Mouse (Mus musculus): ENCODE data around the gene Fbxl2. TPM values are rescaled to one million over a fixed set of nuclear protein-coding genes. Genes with fewer than 3 reads are reported as not detected.
A peak's percentile ranks its signal among the peaks of the same experiment; 100 is the strongest.

Fbxl2 gene
- total and polyA plus RNA-seq, 2 experiments from 2014 or later = 35.7 to 43.4 TPM

DNA sequence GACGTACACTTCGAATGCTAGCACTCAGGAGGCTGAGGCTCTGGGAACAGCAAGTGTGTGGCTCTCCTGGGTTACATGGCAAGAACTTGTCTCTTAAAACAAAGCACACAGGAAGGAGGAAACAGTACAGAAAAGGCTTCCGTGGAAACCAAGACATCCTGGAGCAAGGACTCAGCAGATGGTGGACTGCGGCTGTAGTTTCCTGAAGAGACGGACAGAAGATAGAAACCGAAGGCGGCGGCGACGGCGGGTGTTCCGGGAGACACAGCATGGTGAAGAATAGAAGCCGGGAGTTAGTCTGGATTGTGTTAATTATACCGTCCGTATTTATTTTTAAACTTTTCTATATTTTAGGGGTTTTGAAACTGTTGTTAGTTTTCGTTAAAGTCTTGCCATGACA is 4.8 kb upstream of the Fbxl2 start:
- no peak for ATAC-seq (ENCODE audit: low FRiP score)
- DNase-seq (ENCODE audit: low spot score) = no peak
- Histone ChIP-seq H3K4me1 (ENCODE audit: insufficient read depth, low read length) (no peaks in the 10 kb centered on the region), H3K4me3 (ENCODE audit: low read depth, low read length) (no peak overlapping the region), H3K36me3 (ENCODE audit: insufficient read depth, low read length) (no peaks in the 10 kb centered on the region), H3K9me3 (ENCODE audit: low read length) (no peaks in the 10 kb centered on the region), H3K27me3 (ENCODE audit: insufficient read depth, low read length) (0 out of 2 replicates have a peak, but pooled peaks cover 4% of the 10 kb centered on the region), H3K9ac (replicated peaks; ENCODE audit: low read length, poor library complexity, severe bottlenecking) (no peak overlapping the region), H3K27ac (ENCODE audit: low read depth, low read length) (no peak overlapping the region), H3K4me2 (ENCODE audit: low read depth, low read length, poor library complexity, severe bottlenecking) (no peak overlapping the region)
- no peak for TF ChIP-seq CTCF (IDR thresholded peaks at IDR 0.05)
- WGBS = 94% methylated on average over 16 of the region's 16 CpGs

DNA sequence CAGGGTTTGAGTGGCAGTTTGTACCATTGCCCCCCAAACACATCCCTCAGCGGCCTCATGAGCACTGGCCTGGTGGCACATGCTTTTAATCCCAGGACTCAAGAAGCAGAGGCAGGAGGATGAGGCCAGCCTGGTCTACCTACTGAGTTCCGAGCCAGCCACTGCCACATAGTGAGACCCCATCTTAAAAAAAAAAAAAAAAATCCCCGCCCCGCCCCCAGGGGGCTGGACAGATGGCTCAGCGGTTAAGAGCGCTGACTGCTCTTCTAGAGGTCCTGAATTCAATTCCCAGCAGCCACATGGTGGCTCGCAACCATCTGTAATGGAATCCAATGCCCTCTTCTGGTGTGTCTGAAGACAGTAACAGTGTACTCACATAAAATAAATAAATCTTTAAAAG is 4.1 kb upstream of the Fbxl2 start:
- 92% methylated on average over 7 of the region's 7 CpGs for WGBS
- H3K4me2 ChIP-seq (ENCODE audit: low read depth, low read length, poor library complexity, severe bottlenecking) = no peak overlapping the region
- DNase-seq (ENCODE audit: low spot score) = no peak
- 0 out of 2 replicates have a peak, but pooled peaks cover under 1% of the 10 kb centered on the region for H3K27me3 ChIP-seq (ENCODE audit: insufficient read depth, low read length)
- H3K4me1 ChIP-seq (ENCODE audit: insufficient read depth, low read length) = no peaks in the 10 kb centered on the region
- no peak overlapping the region for H3K9ac ChIP-seq (replicated peaks; ENCODE audit: low read length, poor library complexity, severe bottlenecking)
- ATAC-seq (ENCODE audit: low FRiP score) = no peak
- no peak for TF ChIP-seq CTCF (IDR thresholded peaks at IDR 0.05)
- no peaks in the 10 kb centered on the region for H3K36me3 ChIP-seq (ENCODE audit: insufficient read depth, low read length)
- no peaks in the 10 kb centered on the region for H3K9me3 ChIP-seq (ENCODE audit: low read length)
- no peak overlapping the region for H3K27ac ChIP-seq (ENCODE audit: low read depth, low read length)
- H3K4me3 ChIP-seq (ENCODE audit: low read depth, low read length) = no peak overlapping the region

DNA sequence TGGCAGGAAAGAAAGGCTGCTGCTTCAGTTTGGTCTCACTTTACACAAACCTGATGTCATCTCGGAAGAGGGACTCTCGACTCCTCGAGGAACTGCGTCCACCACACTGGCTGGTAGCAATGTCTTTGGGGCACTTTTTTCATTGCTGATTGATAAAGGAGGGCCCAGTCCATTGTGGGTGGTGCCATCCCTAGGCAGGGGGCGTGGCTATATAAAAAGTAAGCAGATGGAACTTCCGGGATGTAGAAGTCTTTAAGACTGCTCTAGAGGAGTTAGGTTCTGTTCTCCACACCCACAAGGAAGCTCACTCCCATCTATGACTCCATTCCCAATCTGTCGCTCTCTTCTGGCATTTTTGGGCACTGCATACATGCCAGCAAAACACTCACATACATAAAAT is 685 bp upstream of the Fbxl2 start:
- Histone ChIP-seq H3K27me3 (ENCODE audit: insufficient read depth, low read length) (no peaks in the 10 kb centered on the region), H3K9ac (replicated peaks; ENCODE audit: low read length, poor library complexity, severe bottlenecking) (no peak overlapping the region), H3K27ac (ENCODE audit: low read depth, low read length) (no peak overlapping the region), H3K4me2 (ENCODE audit: low read depth, low read length, poor library complexity, severe bottlenecking) (no peak overlapping the region), H3K9me3 (ENCODE audit: low read length) (no peaks in the 10 kb centered on the region), H3K4me3 (ENCODE audit: low read depth, low read length) (no peak overlapping the region), H3K36me3 (ENCODE audit: insufficient read depth, low read length) (no peaks in the 10 kb centered on the region), H3K4me1 (ENCODE audit: insufficient read depth, low read length) (no peaks in the 10 kb centered on the region)
- WGBS = 90% methylated on average over 7 of the region's 7 CpGs
- DNase-seq (ENCODE audit: low spot score) (no peak), ATAC-seq (ENCODE audit: low FRiP score) (no peak)
- no peak for TF ChIP-seq CTCF (IDR thresholded peaks at IDR 0.05)

DNA sequence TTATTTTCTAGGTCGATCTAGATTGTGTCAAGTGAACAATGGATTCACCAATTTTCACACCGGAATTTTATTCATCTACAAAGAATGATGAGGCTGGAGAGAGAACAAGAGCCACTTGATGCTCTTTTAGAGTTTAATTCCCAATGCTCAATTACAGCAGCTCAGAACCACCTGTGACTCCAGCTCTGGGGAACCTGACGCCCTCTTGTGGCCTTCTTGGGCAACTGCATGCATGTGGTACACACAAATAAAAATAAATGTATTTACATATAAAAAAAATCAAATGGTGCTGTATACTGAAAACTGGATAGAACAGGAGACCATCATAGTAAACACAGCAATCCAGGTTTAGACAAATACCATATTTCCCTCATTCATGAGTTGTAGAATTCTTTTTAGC is 1.5 kb downstream of the Fbxl2 start:
- peak; percentile 62 for TF ChIP-seq CTCF (IDR thresholded peaks at IDR 0.05)
- ATAC-seq (ENCODE audit: low FRiP score) (no peak), DNase-seq (ENCODE audit: low spot score) (no peak)
- WGBS = 51% methylated on average over 3 of the region's 3 CpGs
- H3K9ac ChIP-seq (replicated peaks; ENCODE audit: low read length, poor library complexity, severe bottlenecking) = no peak overlapping the region
- H3K4me1 ChIP-seq (ENCODE audit: insufficient read depth, low read length) = no peaks in the 10 kb centered on the region
- H3K27ac ChIP-seq (ENCODE audit: low read depth, low read length) = no peak overlapping the region
- H3K4me2 ChIP-seq (ENCODE audit: low read depth, low read length, poor library complexity, severe bottlenecking) = no peak overlapping the region
- H3K4me3 ChIP-seq (ENCODE audit: low read depth, low read length) = no peak overlapping the region
- H3K27me3 ChIP-seq (ENCODE audit: insufficient read depth, low read length) = no peaks in the 10 kb centered on the region
- no peaks in the 10 kb centered on the region for H3K9me3 ChIP-seq (ENCODE audit: low read length)
- no peaks in the 10 kb centered on the region for H3K36me3 ChIP-seq (ENCODE audit: insufficient read depth, low read length)

DNA sequence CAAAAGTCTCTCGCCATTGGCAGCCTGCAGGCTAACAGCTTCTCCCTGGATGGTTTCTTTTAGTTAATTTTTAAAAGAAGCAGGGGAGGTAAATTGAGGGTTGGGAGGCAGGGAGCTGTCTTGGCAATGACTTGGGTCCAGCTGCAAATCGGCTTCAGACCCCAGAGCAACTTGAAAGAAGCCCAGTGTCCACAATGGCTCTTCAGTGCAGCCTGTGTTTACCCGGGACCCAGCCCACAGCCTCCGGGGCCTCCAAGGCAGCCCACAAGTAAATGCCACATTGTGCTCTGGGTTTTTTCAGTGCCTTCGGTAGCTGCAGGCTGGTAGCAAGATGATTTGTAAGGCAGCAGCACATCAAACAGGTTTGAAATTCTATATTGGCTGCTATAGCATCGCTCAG is 3.5 kb downstream of the Fbxl2 start:
- DNase-seq (ENCODE audit: low spot score) (peak; percentile 51), ATAC-seq (ENCODE audit: low FRiP score) (no peak)
- no peaks in the 10 kb centered on the region for H3K9me3 ChIP-seq (ENCODE audit: low read length)
- H3K4me3 ChIP-seq (ENCODE audit: low read depth, low read length) = no peak overlapping the region
- H3K27ac ChIP-seq (ENCODE audit: low read depth, low read length) = no peak overlapping the region
- TF ChIP-seq CTCF (IDR thresholded peaks at IDR 0.05) = no peak
- no peaks in the 10 kb centered on the region for H3K27me3 ChIP-seq (ENCODE audit: insufficient read depth, low read length)
- 51% methylated on average over 6 of the region's 6 CpGs for WGBS
- no peak overlapping the region for H3K9ac ChIP-seq (replicated peaks; ENCODE audit: low read length, poor library complexity, severe bottlenecking)
- no peaks in the 10 kb centered on the region for H3K36me3 ChIP-seq (ENCODE audit: insufficient read depth, low read length)
- H3K4me2 ChIP-seq (ENCODE audit: low read depth, low read length, poor library complexity, severe bottlenecking) = no peak overlapping the region
- no peaks in the 10 kb centered on the region for H3K4me1 ChIP-seq (ENCODE audit: insufficient read depth, low read length)

DNA sequence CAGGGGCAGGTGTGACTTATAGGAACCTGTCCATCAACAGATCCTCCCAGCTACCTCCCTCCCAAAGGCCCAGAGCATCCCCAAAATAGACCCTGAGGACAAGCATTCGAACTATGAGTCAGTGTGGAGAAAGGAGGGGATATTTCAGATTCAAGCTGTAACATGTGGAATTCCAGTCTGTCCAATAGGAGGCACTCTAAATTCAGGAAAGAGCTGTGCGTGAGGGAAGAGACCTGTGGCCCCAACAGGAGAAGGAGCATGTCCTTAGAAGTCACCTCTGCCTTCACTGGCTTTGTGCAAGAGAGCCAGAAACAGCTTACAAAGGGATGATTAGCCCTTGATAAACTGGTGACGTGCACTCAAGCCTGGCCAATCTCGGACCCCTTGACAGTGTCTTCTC is 5.0 kb downstream of the Fbxl2 start:
- H3K9me3 ChIP-seq (ENCODE audit: low read length) = no peaks in the 10 kb centered on the region
- H3K9ac ChIP-seq (replicated peaks; ENCODE audit: low read length, poor library complexity, severe bottlenecking) = no peak overlapping the region
- H3K27me3 ChIP-seq (ENCODE audit: insufficient read depth, low read length) = no peaks in the 10 kb centered on the region
- no peaks in the 10 kb centered on the region for H3K36me3 ChIP-seq (ENCODE audit: insufficient read depth, low read length)
- H3K4me1 ChIP-seq (ENCODE audit: insufficient read depth, low read length) = no peaks in the 10 kb centered on the region
- no peak for ATAC-seq (ENCODE audit: low FRiP score)
- H3K4me3 ChIP-seq (ENCODE audit: low read depth, low read length) = no peak overlapping the region
- H3K4me2 ChIP-seq (ENCODE audit: low read depth, low read length, poor library complexity, severe bottlenecking) = no peak overlapping the region
- TF ChIP-seq CTCF (IDR thresholded peaks at IDR 0.05) = peak; percentile 10; the same call in 1 of the 2 replicates
- WGBS = 80% methylated on average over 4 of the region's 4 CpGs
- no peak for DNase-seq (ENCODE audit: low spot score)
- no peak overlapping the region for H3K27ac ChIP-seq (ENCODE audit: low read depth, low read length)

Measured in midbrain, postnatal 0 days (tissue).